Mouse (Mus musculus): ENCODE measurements around the gene Ddx3x.
"Not testable (repeated sequence)": the region's sequence is repeated elsewhere in the genome, so short reads cannot be mapped to it uniquely, and the experiment has no call there.

The Ddx3x gene

GRCm38 (mm10) chrX:13281329-13282088 is 739 bp downstream of the Ddx3x start:
- peak; percentile 74 for DNase-seq (ENCODE audit: low read depth, low spot score)

GRCm38 (mm10) chrX:13282089-13282850 is 1.5 kb downstream of the Ddx3x start:
- no peak for DNase-seq (ENCODE audit: low read depth, low spot score)

- no peak for DNase-seq (ENCODE audit: low read depth, low spot score)
Measured at GRCm38 (mm10) chrX:13285772-13286171, 5.0 kb downstream of the Ddx3x start.

GRCm38 (mm10) chrX:13294505-13295228 is 13.9 kb downstream of the Ddx3x start:
- no peak for DNase-seq (ENCODE audit: low read depth, low spot score)

- no peak for DNase-seq (ENCODE audit: low read depth, low spot score)
Measured at GRCm38 (mm10) chrX:13295229-13295571, 14.4 kb downstream of the Ddx3x start.

DNA sequence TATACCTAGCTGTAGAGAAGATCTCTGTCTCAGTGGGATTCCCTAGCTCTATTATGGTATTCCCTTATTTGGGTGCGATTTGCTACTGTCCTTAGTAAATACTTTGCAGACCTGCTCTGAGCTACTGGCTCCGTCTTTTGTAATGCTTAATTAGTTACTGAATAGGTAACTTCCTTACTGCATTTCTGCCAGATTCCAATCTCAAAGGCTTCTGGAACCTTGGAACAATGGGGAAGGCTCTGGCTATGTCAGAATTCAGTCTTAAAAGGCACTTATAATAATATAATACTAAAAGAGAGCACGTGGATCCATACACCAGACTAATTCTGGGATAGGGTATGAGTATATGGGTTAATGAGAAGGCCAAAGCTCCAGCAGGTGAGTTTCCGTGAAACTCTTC is 15.5 kb downstream of the Ddx3x start:
- not testable (repeated sequence) for DNase-seq (ENCODE audit: low read depth, low spot score)

- DNase-seq (ENCODE audit: low read depth, low spot score), result no peak
Measured at GRCm38 (mm10) chrX:13306190-13306589, 25.4 kb downstream of the Ddx3x start.

DNA sequence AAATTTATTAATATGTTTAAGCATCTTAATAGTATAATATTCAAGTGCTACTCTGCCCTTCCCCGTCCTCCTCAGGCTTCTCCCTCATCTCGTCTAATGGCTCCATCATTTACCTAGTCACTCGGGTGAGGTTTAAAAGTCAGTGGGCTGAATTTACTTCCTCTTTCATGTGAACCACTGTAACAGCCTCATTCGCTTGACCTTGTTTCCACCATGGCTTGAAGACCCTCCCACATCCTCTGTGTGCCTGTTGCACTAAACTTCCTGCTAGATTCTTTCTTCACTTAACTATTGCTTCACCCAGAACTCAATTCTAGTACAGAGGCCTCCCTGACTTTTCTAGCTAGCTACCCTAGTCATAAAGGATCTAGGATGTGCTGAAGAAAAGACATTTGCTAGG is 30.6 kb downstream of the Ddx3x start:
- no peak for DNase-seq (ENCODE audit: low read depth, low spot score)

DNA sequence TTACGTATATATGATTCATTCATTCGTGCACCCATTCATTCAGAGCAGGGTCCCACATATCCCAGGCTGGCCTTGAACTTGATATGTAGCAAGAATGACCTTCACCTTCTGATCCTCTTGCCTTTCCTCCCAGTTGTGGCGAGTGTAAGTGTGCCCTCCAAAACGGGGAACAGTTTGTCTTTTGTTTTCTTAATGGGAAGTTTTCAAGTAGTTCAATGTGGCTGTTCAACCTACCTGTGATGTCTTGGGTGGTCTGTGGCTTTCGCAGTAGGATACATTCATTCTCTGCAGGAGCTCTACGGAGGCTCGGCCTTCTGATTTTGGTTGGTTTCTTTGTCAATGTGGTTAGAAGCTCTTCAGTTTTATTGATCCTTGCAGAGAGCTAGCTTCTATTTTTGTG is 48.8 kb downstream of the Ddx3x start:
- no peak for DNase-seq (ENCODE audit: low read depth, low spot score)
